Mouse (Mus musculus) ES-Bruce4 (cell line): ENCODE measurements at regions not wholly inside any gene's neighbourhood (a gene's known extent, or its start where the extent isn't known, plus 50 kb on each side); places are given as distances from the start of the nearest gene placed in this dataset.

Experiments used
- H3K27ac ChIP-seq: 2 replicates; pipeline ENCODE4 v1.5.1; 2012; ENCODE audit warnings: low read length, inconsistent platforms; ENCODE audit not compliant: insufficient read depth
- H3K27me3 ChIP-seq: 2 replicates; pipeline ENCODE4 v1.6.1; 2012; ENCODE audit warnings: mild to moderate bottlenecking, low read length, inconsistent platforms; ENCODE audit not compliant: control insufficient read depth, poor library complexity, insufficient read depth, severe bottlenecking
- H3K36me3 ChIP-seq: 2 replicates; pipeline ENCODE4 v1.6.1; 2012; ENCODE audit warnings: inconsistent platforms, mild to moderate bottlenecking, low read length, moderate library complexity; ENCODE audit not compliant: control insufficient read depth, poor library complexity, insufficient read depth, severe bottlenecking
- H3K4me1 ChIP-seq: one replicate; pipeline ENCODE4 v1.8.1; 2011; ENCODE audit warnings: low read length; ENCODE audit not compliant: control insufficient read depth, insufficient read depth
- H3K4me3 ChIP-seq: 2 replicates; pipeline ENCODE4 v1.5.1; 2011; ENCODE audit warnings: low read depth, mild to moderate bottlenecking, low read length
- H3K9ac ChIP-seq: 2 replicates; pipeline ENCODE4 v1.6.1; 2012; ENCODE audit warnings: low read depth, mild to moderate bottlenecking, inconsistent platforms; ENCODE audit not compliant: poor library complexity, severe bottlenecking
- H3K9me3 ChIP-seq: replicated peaks from 2 replicates; pipeline ENCODE4 v1.6.1; 2012; ENCODE audit warnings: mild to moderate bottlenecking, low read length, inconsistent platforms; ENCODE audit not compliant: control insufficient read depth, poor library complexity, insufficient read depth, severe bottlenecking
- CTCF ChIP-seq: IDR thresholded peaks from one replicate; pipeline ENCODE4 v1.8.1; 2011; ENCODE audit warnings: low read depth, low read length
- EP300 ChIP-seq: IDR thresholded peaks from 2 replicates; pipeline ENCODE4 v1.6.1; 2011; ENCODE audit warnings: low read depth, low read length; ENCODE audit not compliant: insufficient read depth
- POLR2A ChIP-seq: IDR thresholded peaks from one replicate; pipeline ENCODE4 v1.8.1; 2011; ENCODE audit warnings: low read length; ENCODE audit not compliant: insufficient read depth

DNA sequence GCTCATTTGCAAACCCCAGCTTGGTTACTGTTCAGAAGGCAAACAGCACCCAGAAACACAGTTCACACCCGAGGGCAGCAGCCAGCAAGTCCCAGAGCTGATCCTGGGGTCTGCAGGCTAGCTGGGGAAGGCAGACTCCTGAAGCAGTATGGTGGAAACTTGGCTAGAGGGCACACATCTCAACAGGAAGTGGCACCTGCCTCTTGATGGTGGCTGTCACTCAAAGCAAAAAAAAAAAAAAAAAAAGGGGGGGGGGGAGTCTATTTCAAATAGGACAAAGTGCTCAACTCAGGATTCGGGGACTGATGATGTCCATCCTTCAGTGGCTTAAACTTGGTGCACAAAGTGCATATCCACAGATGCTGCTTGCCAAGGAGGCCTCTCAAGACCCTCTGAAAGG is 61.2 kb upstream of the Arntl start:
- Histone ChIP-seq H3K9me3 (no peaks in the 10 kb centered on the region), H3K27me3 (no peaks in the 10 kb centered on the region), H3K27ac (no peak overlapping the region), H3K4me3 (no peak overlapping the region), H3K36me3 (no peaks in the 10 kb centered on the region), H3K4me1 (no peaks in the 10 kb centered on the region), H3K9ac (no peak overlapping the region)
- no peak for TF ChIP-seq CTCF
- no peak for TF ChIP-seq POLR2A
- no peak for TF ChIP-seq EP300

DNA sequence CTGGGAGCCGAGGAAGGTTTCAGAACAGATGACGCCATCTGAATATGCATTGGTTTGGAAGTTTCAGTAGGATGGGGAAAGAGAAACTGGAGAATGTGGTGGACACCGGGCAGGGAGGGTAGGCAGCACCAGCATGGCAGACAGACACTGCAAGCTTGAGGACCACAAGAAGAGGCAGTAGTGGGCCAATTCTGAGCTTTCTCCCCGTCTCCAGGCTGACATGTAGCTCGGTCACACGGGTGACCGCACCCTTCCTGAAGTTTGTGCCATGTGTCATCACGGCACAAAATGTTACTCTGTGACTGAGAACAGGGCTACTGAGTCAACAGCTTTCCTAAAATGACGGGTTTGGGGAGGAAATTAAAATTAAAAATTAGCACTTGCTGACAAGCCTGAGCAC is 60.7 kb upstream of the Arntl start:
- no peak overlapping the region for H3K4me3 ChIP-seq
- H3K9me3 ChIP-seq, result no peaks in the 10 kb centered on the region
- H3K27ac ChIP-seq, result no peak overlapping the region
- H3K4me1 ChIP-seq, result no peaks in the 10 kb centered on the region
- H3K27me3 ChIP-seq, result no peaks in the 10 kb centered on the region
- no peaks in the 10 kb centered on the region for H3K36me3 ChIP-seq
- H3K9ac ChIP-seq, result no peak overlapping the region
- TF ChIP-seq EP300 (no peak), POLR2A (no peak), CTCF (no peak)

DNA sequence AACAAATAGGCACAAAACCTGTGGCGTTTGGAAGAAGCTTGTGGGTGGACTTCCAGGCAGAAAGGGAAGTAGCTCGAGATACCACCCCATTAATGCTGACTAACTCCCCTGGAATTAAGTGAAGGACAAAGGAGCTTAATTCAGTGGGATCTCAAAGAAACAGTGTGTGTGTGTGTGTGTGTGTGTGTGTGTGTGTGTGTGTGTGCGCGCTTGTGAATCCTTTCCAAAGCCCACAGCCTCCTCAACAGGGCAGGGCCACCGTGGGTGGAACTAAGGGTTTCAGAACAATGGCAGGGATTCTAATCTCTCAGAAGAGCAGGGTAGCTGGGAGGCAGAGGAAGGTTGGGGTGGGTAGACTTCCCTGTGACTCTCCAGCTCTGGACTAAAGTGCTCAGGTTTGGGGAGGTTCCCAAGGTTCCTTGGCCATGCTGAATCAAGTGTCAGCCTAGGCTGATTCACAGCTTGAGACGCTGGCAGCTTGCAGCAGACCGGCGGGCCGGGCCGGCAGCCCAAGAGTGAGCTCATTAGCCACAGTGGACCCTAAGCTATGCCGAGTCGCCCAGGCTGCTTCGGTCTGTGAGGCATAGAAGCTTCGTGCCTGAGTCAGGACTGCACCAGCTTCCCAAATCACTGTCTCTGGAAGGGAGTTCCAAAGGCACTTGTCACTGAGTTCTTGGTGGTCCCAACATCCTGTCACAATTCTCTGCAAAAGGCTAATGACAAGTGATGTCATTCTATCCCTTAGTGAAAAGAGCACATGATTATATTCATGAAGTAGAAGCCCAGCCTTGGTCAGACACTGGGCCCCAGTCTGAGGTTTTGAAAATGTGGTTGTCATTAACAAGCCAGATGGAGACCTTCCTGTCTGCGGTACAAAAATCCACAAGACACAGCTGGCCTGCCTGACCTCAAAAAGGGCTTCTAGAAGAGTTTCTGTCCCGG is 59.6 kb upstream of the Arntl start:
- H3K36me3 ChIP-seq, result no peaks in the 10 kb centered on the region
- H3K9ac ChIP-seq, result no peak overlapping the region
- no peak overlapping the region for H3K27ac ChIP-seq
- TF ChIP-seq EP300, result no peak
- TF ChIP-seq CTCF, result no peak
- TF ChIP-seq POLR2A, result no peak
- H3K4me3 ChIP-seq, result no peak overlapping the region
- H3K4me1 ChIP-seq, result no peaks in the 10 kb centered on the region
- no peaks in the 10 kb centered on the region for H3K9me3 ChIP-seq
- H3K27me3 ChIP-seq, result no peaks in the 10 kb centered on the region

DNA sequence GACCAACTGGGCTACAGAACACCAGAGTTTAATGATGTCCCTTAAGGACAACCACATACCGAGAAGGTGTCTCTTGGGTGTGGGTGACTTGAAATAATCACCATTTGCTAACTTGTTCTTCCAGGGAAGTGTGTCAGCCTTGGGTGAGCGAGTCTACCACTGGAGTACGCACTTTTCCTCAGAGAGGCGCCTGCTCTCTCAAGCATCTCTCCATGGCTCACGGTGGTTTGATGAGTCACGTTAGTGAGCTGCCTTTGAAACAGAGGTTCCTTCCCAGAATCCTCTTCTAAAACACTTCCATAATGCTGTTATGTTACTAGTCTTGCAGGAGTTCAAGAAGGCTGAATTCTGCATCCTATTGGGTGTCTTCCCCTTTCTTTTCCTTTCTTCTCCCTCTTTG is 58.6 kb upstream of the Arntl start:
- Histone ChIP-seq H3K27ac (no peak overlapping the region), H3K36me3 (no peaks in the 10 kb centered on the region), H3K9ac (no peak overlapping the region), H3K4me1 (no peaks in the 10 kb centered on the region), H3K27me3 (no peaks in the 10 kb centered on the region), H3K4me3 (no peak overlapping the region), H3K9me3 (no peaks in the 10 kb centered on the region)
- TF ChIP-seq EP300 (no peak), POLR2A (no peak), CTCF (no peak)

DNA sequence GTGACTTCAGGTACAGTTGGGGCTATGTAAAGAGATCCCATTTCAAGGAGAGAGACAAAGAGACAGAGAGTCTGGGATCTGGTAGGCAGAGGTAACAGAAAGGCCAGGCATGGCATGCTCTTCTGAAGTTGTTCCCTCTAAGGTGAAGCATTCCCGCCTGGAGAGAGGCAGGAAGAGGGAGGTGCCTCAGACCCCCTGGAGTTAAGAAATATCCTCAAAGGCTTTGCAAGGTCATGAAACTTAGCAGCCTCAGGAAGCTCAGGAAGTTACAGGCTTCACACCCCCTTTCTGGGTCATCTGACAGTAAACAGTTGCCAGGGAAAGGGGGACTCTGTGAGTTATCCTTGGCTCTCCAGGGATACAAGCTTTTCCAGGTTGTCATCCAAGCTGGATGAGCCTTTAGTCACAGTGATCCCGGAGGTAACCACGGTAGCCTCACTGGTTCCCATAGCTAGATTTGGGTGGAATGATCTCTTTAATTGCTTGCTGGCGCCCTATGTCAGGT is 57.2 kb upstream of the Arntl start:
- H3K27ac ChIP-seq, result no peak overlapping the region

DNA sequence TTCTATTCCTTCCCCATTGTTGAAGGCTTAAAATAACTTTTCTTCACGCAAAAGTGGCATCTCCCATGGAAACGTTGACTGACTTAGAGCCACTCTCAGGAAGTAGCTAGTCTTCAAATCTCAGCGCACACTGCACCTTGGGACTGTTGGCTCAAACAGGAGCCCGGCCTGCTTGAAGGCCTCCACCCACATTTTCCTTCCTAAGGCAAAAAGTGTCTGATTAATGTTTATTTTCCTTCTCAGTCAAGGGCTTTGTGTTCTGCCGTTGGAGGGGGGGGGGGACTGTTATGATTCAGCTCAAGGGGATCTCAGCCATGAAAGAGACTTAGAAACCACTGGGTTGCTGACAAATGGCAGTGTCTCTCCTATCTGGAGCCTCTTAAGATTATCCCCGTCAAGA is 56.5 kb upstream of the Arntl start:
- TF ChIP-seq CTCF (no peak), POLR2A (no peak), EP300 (no peak)
- no peak overlapping the region for H3K27ac ChIP-seq
- no peaks in the 10 kb centered on the region for H3K4me1 ChIP-seq
- H3K27me3 ChIP-seq, result no peaks in the 10 kb centered on the region
- no peak overlapping the region for H3K4me3 ChIP-seq
- H3K9me3 ChIP-seq, result no peaks in the 10 kb centered on the region
- H3K36me3 ChIP-seq, result no peaks in the 10 kb centered on the region
- H3K9ac ChIP-seq, result no peak overlapping the region

More for the DNA sequence above, 57.2 kb upstream of the Arntl start:
- H3K9me3 ChIP-seq, result no peaks in the 10 kb centered on the region
- no peak overlapping the region for H3K9ac ChIP-seq
- H3K27me3 ChIP-seq, result no peaks in the 10 kb centered on the region
- no peak for TF ChIP-seq POLR2A
- no peak for TF ChIP-seq CTCF
- no peak for TF ChIP-seq EP300
- no peaks in the 10 kb centered on the region for H3K36me3 ChIP-seq
- no peaks in the 10 kb centered on the region for H3K4me1 ChIP-seq
- H3K4me3 ChIP-seq, result no peak overlapping the region
